Mouse (Mus musculus): ENCODE measurements around the gene Akap13. TPM values are rescaled to one million over a fixed set of nuclear protein-coding genes. Genes with fewer than 3 reads are reported as not detected.
"Not testable (repeated sequence)": the region's sequence is repeated elsewhere in the genome, so short reads cannot be mapped to it uniquely, and the experiment has no call there.

Gene Akap13
- total and polyA plus RNA-seq, 2 experiments from 2014 or later: 13.8 to 26.1 TPM

DNA sequence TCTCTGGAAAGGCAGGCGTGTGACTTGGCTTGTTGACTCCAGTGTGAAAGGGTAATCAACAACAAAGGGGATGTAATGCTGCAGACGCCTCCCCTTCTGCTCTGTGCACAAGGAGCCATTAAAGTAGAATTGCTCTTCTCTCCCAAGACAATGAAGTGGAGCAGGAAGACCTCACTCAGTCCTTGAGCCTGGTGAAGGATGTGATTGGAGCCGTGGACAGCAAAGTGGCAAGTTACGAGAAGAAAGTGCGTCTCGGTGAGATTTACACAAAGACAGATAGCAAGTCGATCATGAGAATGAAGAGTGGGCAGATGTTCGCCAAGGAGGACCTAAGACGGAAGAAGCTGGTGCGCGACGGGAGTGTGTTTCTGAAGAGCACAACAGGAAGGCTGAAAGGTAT is 274.9 kb downstream of the Akap13 start:
- no peak overlapping the region for H3K4me2 ChIP-seq (ENCODE audit: low read depth, low read length)

GRCm38 (mm10) chr7:75731951-75732350 is 276.6 kb downstream of the Akap13 start:
- Histone ChIP-seq H3K27ac (no peak overlapping the region), H3K36me3 (ENCODE audit: insufficient read depth, low read length) (peaks cover 17% of the 10 kb centered on the region), H3K4me1 (ENCODE audit: insufficient read depth, low read length) (no peaks in the 10 kb centered on the region), H3K9ac (replicated peaks; ENCODE audit: low read length) (no peak overlapping the region), H3K4me3 (ENCODE audit: low read length) (no peak overlapping the region), H3K4me2 (ENCODE audit: low read depth, low read length) (no peak overlapping the region), H3K27me3 (ENCODE audit: insufficient read depth, low read length) (no peaks in the 10 kb centered on the region), H3K9me3 (ENCODE audit: low read length) (no peaks in the 10 kb centered on the region)
- DNase-seq (ENCODE audit: low spot score): no peak
- 87% methylated on average over 2 of the region's 2 CpGs for WGBS
- no peak for TF ChIP-seq CTCF (IDR thresholded peaks at IDR 0.05; ENCODE audit: low read depth)
- ATAC-seq: no peak

More for the DNA sequence above, 274.9 kb downstream of the Akap13 start:
- ATAC-seq (no peak), DNase-seq (ENCODE audit: low spot score) (no peak)
- no peaks in the 10 kb centered on the region for H3K9me3 ChIP-seq (ENCODE audit: low read length)
- no peaks in the 10 kb centered on the region for H3K27me3 ChIP-seq (ENCODE audit: insufficient read depth, low read length)
- H3K27ac ChIP-seq: no peak overlapping the region
- TF ChIP-seq CTCF (IDR thresholded peaks at IDR 0.05; ENCODE audit: low read depth): no peak
- 90% methylated on average over 12 of the region's 12 CpGs for WGBS
- H3K4me1 ChIP-seq (ENCODE audit: insufficient read depth, low read length): no peaks in the 10 kb centered on the region
- no peak overlapping the region for H3K4me3 ChIP-seq (ENCODE audit: low read length)
- peaks cover 21% of the 10 kb centered on the region for H3K36me3 ChIP-seq (ENCODE audit: insufficient read depth, low read length)
- H3K9ac ChIP-seq (replicated peaks; ENCODE audit: low read length): no peak overlapping the region

DNA sequence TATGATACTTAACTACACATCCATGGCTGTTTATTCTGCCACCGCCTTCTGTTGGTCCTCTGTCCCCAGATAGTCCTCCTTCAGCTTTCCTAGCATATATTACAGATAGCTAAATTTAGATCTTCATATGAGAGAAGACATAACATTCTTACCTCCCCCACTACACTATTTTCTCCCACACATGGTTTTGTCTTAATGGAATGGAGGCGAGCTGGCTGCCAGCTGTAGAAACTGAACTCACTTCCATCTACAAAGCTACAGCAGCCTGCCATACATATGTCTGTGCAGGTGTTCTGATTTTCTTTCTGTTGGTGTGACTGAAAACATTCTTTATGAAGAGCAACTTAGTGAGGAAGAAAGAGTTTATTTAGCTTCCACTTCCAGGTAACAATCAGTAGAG is 277.8 kb downstream of the Akap13 start:
- Histone ChIP-seq H3K36me3 (ENCODE audit: insufficient read depth, low read length) (peaks cover 17% of the 10 kb centered on the region), H3K4me1 (ENCODE audit: insufficient read depth, low read length) (no peaks in the 10 kb centered on the region), H3K9me3 (ENCODE audit: low read length) (no peaks in the 10 kb centered on the region), H3K4me2 (ENCODE audit: low read depth, low read length) (no peak overlapping the region), H3K9ac (replicated peaks; ENCODE audit: low read length) (no peak overlapping the region), H3K4me3 (ENCODE audit: low read length) (no peak overlapping the region), H3K27me3 (ENCODE audit: insufficient read depth, low read length) (no peaks in the 10 kb centered on the region), H3K27ac (no peak overlapping the region)
- TF ChIP-seq CTCF (IDR thresholded peaks at IDR 0.05; ENCODE audit: low read depth): no peak
- no peak for DNase-seq (ENCODE audit: low spot score)
- WGBS: 82% methylated on average over 2 of the region's 2 CpGs
- ATAC-seq: no peak

GRCm38 (mm10) chr7:75739075-75739725 is 283.9 kb downstream of the Akap13 start:
- Histone ChIP-seq H3K9me3 (ENCODE audit: low read length) (no peaks in the 10 kb centered on the region), H3K4me2 (ENCODE audit: low read depth, low read length) (no peak overlapping the region), H3K36me3 (ENCODE audit: insufficient read depth, low read length) (peaks cover 6% of the 10 kb centered on the region; the same call in 1 of the 2 replicates), H3K4me3 (ENCODE audit: low read length) (no peak overlapping the region), H3K4me1 (ENCODE audit: insufficient read depth, low read length) (no peaks in the 10 kb centered on the region), H3K9ac (replicated peaks; ENCODE audit: low read length) (no peak overlapping the region), H3K27ac (no peak overlapping the region), H3K27me3 (ENCODE audit: insufficient read depth, low read length) (no peaks in the 10 kb centered on the region)
- peak; percentile 97 for TF ChIP-seq CTCF (IDR thresholded peaks at IDR 0.05; ENCODE audit: low read depth)
- DNase-seq (ENCODE audit: low spot score) (peak; percentile 85), ATAC-seq (peak; percentile 95)
- 52% methylated on average over 10 of the region's 10 CpGs for WGBS

GRCm38 (mm10) chr7:75744528-75744927 is 289.2 kb downstream of the Akap13 start:
- Histone ChIP-seq H3K4me1 (ENCODE audit: insufficient read depth, low read length) (no peaks in the 10 kb centered on the region), H3K4me3 (ENCODE audit: low read length) (no peak overlapping the region), H3K4me2 (ENCODE audit: low read depth, low read length) (no peak overlapping the region), H3K9me3 (ENCODE audit: low read length) (no peaks in the 10 kb centered on the region), H3K9ac (replicated peaks; ENCODE audit: low read length) (no peak overlapping the region), H3K27me3 (ENCODE audit: insufficient read depth, low read length) (no peaks in the 10 kb centered on the region), H3K27ac (no peak overlapping the region), H3K36me3 (ENCODE audit: insufficient read depth, low read length) (peaks cover 8% of the 10 kb centered on the region; the same call in 1 of the 2 replicates)
- DNase-seq (ENCODE audit: low spot score) (no peak), ATAC-seq (no peak)
- no peak for TF ChIP-seq CTCF (IDR thresholded peaks at IDR 0.05; ENCODE audit: low read depth)
- 71% methylated on average over 2 of the region's 2 CpGs for WGBS

DNA sequence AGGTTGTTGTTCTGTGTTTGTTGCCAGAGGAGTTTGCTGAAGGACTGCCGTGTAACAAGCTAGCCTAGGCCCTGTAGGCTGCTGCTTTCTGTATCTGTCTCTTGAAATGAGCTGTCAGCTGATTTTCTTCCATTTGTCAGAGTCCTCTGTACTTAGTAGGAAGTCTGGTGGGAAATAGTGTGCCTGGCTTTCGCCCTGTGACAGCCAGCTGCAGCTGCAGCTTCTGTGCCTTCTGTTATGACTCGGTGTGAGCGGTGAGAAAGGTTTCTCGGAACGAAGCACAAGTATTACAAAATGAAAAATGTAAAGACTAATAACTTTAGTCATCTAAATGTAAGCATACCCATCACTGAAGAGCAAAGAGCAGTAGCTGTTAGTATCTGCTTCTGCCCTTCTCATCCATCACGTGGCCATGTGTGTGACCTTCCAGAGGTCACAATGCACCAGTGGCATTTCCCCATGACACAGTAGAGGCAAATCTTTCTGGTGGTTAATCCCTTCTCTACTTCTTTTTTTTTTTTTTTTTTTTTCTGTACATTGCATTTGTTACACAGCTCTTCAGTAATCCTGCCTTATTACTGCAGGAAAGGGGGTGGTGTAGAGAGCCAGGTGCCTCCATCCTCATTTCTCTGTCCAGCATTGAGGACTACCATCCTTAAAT is 289.8 kb downstream of the Akap13 start:
- ATAC-seq (no peak), DNase-seq (ENCODE audit: low spot score) (no peak)
- Histone ChIP-seq H3K4me3 (ENCODE audit: low read length) (no peak overlapping the region), H3K4me2 (ENCODE audit: low read depth, low read length) (no peak overlapping the region), H3K27me3 (ENCODE audit: insufficient read depth, low read length) (no peaks in the 10 kb centered on the region), H3K4me1 (ENCODE audit: insufficient read depth, low read length) (no peaks in the 10 kb centered on the region), H3K36me3 (ENCODE audit: insufficient read depth, low read length) (peaks cover 12% of the 10 kb centered on the region; the same call in 1 of the 2 replicates), H3K27ac (no peak overlapping the region), H3K9ac (replicated peaks; ENCODE audit: low read length) (no peak overlapping the region), H3K9me3 (ENCODE audit: low read length) (no peaks in the 10 kb centered on the region)
- WGBS: 80% methylated on average over 7 of the region's 7 CpGs
- no peak for TF ChIP-seq CTCF (IDR thresholded peaks at IDR 0.05; ENCODE audit: low read depth)

DNA sequence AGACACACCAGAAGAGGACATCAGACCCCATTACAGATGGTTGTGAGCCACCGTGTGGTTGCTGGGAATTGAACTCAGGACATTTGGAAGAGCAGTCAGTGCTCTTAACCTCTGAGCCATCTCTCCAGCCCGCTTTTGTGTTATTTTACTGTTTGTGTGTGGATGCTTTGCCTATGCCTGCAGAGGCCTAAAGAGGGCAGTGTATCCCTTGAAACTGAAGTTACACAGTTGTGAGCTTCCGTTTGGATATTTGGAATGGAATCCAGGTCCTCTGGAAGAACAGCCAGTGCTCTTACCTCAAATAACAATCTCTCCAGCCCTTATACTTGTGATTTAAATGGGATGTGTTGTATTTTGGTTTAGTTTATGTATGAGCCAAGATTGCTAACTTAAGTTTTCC is 290.6 kb downstream of the Akap13 start:
- peak; percentile 56 for DNase-seq (ENCODE audit: low spot score)
- 45% methylated on average over 3 of the region's 3 CpGs for WGBS
- not testable (repeated sequence) for H3K27ac ChIP-seq; ATAC-seq; H3K9ac ChIP-seq (replicated peaks; ENCODE audit: low read length); H3K9me3 ChIP-seq (ENCODE audit: low read length); H3K4me2 ChIP-seq (ENCODE audit: low read depth, low read length); H3K27me3 ChIP-seq (ENCODE audit: insufficient read depth, low read length); H3K4me1 ChIP-seq (ENCODE audit: insufficient read depth, low read length); H3K4me3 ChIP-seq (ENCODE audit: low read length)
- peaks cover 12% of the 10 kb centered on the region; the same call in 1 of the 2 replicates for H3K36me3 ChIP-seq (ENCODE audit: insufficient read depth, low read length)
- TF ChIP-seq CTCF (IDR thresholded peaks at IDR 0.05; ENCODE audit: low read depth): peak; percentile 64
